Mouse (Mus musculus) adrenal gland, postnatal 10 days (tissue): Measurements from ENCODE around the gene Marc1. TPM values are rescaled to one million over a fixed set of nuclear protein-coding genes. Genes with fewer than 3 reads are reported as not detected.

Source experiments
- DNase-seq: peaks from one replicate; pipeline ENCODE4 v3.0.0; 2021; ENCODE audit warnings: mixed read lengths
- microRNA-seq: library from miRNA; unstranded; fragments of <30 nt; microRNA quantifications from one replicate; pipeline ENCODE4 v1.2.0, GENCODE M21; 2021
- total RNA-seq, 2 experiments: library from RNA; stranded (reverse); gene quantifications; 2 replicates each; pipeline ENCODE4 v1.2.3; 2021

The Marc1 gene
- total RNA-seq, 2 experiments from 2014 or later, result 15.0 to 43.0 TPM

DNA sequence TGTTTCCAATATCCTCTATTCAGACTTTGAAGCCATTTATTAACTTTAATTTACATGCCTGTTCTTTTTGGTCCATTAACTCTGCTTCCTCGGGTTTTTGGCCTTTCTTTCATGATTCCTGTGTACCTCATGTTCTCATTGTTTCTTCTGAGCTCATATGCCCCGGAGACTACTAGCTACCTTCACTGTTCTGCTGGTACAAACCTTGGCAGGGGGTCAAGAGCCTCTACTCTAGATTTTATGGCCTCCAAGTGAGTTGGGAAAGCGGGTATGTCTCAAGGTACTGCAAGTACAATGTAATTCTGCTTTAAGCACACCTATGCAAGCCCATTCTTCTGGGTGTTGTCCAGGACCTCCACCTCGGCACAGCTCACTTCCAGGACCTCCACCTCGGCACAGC is 48.2 kb downstream of the Marc1 start:
- peak; percentile 53 for DNase-seq

DNA sequence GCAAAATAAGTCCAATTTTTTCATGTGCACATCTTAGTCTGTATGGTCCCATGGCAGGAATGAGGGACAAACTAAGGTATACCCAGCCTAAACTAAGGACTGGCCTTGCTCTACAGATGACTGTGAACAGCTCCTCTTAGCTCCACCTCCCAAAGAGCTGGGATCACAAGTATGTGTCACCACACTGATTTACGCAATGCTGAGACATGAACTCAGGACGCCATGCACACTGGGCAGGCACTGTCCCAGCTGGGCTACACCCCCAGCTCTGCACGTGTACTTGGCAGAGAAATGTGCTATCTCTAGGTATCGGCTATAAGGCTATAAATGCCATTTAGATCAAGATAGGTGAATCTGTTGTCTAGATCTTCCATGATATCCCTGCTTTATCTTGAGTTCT is 49.1 kb downstream of the Marc1 start:
- DNase-seq, result peak; percentile 30

DNA sequence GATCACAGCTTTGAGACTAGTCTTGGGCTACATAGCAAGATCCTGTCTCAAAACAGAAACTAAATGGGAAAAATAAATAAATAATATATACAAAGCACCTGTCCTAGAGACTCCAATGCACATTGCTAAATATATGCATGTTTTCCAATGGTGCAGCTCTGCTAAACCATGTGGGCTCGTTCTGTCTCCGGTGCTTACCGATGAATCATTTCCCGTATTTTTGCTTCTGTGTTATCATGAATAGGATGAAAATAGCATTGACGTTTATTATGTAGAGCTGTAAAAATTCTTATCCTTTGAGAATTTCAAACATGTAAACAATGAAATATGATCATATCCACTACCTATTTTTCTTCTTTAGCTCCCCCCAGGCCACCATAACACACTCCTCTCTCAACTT is 58.4 kb downstream of the Marc1 start:
- DNase-seq, result no peak

GRCm38 (mm10) chr1:184750114-184750664 is 60.9 kb downstream of the Marc1 start:
- DNase-seq, result no peak

GRCm38 (mm10) chr1:184748692-184749152 is 62.4 kb downstream of the Marc1 start:
- DNase-seq, result peak; percentile 70

GRCm38 (mm10) chr1:184737876-184738479 is 73.1 kb downstream of the Marc1 start:
- peak; percentile 76 for DNase-seq

GRCm38 (mm10) chr1:184737228-184737627 is 73.9 kb downstream of the Marc1 start:
- DNase-seq, result no peak

Small RNA genes lying within 50 kb of the gene (microRNA-seq; reads per million reads assigned to microRNA genes)
- gene Mir1981, result 471 reads per million, percentile 65 among the genes with 10 or more reads in this experiment

Other genes with a start within 250 kb of the Marc1 start
- 10 to 100 TPM; 40.7 to 47.8 TPM for gene Hlx, start 78.7 kb downstream of the Marc1 start, total RNA-seq
- 100 to 1,000 TPM; 315 to 378 TPM for gene Marc2, start 35.1 kb upstream of the Marc1 start, total RNA-seq
- gene C130074G19Rik, start 71.9 kb upstream of the Marc1 start, total RNA-seq, result 10 to 100 TPM; 41.7 to 43.4 TPM
- gene Mark1, start 188.3 kb upstream of the Marc1 start, total RNA-seq, result 10 to 100 TPM in 1 of 2 experiments, 1 to 10 TPM in 1; 9.5 to 11.3 TPM